In genomic region chr9:29523221-29523620, GRCm38 (mm10) we compare ENCODE assay signal across 16 mouse cellular contexts.
A peak's percentile ranks its signal among the peaks of the same experiment; 100 is the strongest.
DNase-seq lines count a peak whose midpoint lies in the region; ATAC-seq and TF ChIP-seq lines count a peak whose summit lies in the region.
"Had no signal": no experiment of that assay in that cellular context is flagged by ENCODE, and none has a peak within 500 bp of the region (broad histone marks: within the 10 kb centered on the region; RNA-seq: fewer than 3 reads in every experiment).

No protein-coding gene starts in this region.

- H3K27me3 ChIP-seq in midbrain, embryonic 13.5 days, result peaks cover 25% of the 10 kb centered on the region
- no peaks in the 10 kb centered on the region; the same call in 1 of the 2 replicates for H3K27me3 ChIP-seq in midbrain, embryonic 11.5 days (ENCODE audit: control insufficient read depth, insufficient read depth, low read length)
- no peaks in the 10 kb centered on the region for H3K27me3 ChIP-seq in hindbrain, embryonic 14.5 days (ENCODE audit: control insufficient read depth, insufficient read depth, low read length)
- no peaks in the 10 kb centered on the region for H3K27me3 ChIP-seq in neural tube, embryonic 15.5 days (replicated peaks)
- H3K27me3 ChIP-seq: liver, embryonic 13.5 days had no signal

- H3K27ac ChIP-seq in midbrain, embryonic 13.5 days, result peak overlapping the region; percentile 51
- H3K27ac ChIP-seq in midbrain, embryonic 11.5 days (ENCODE audit: low read depth, low read length), result no peak overlapping the region
- no peak overlapping the region for H3K27ac ChIP-seq in hindbrain, embryonic 14.5 days
- H3K27ac ChIP-seq in neural tube, embryonic 15.5 days (replicated peaks), result 0 out of 2 replicates have a peak overlapping the region, but pooled peaks have one; percentile 41
- H3K27ac ChIP-seq: gastrocnemius, adult 2 months; heart, adult 2 months; liver, embryonic 13.5 days had no signal

- no peaks in the 10 kb centered on the region for H3K36me3 ChIP-seq in midbrain, embryonic 13.5 days
- H3K36me3 ChIP-seq in midbrain, embryonic 11.5 days (ENCODE audit: control insufficient read depth, insufficient read depth, low read length), result no peaks in the 10 kb centered on the region
- H3K36me3 ChIP-seq in hindbrain, embryonic 14.5 days (replicated peaks; ENCODE audit: control insufficient read depth, insufficient read depth), result no peaks in the 10 kb centered on the region
- H3K36me3 ChIP-seq in neural tube, embryonic 15.5 days, result no peaks in the 10 kb centered on the region
- H3K36me3 ChIP-seq: liver, embryonic 13.5 days had no signal

- H3K4me2 ChIP-seq in midbrain, embryonic 13.5 days (replicated peaks), result no peak overlapping the region
- H3K4me2 ChIP-seq in midbrain, embryonic 11.5 days, result no peak overlapping the region
- H3K4me2 ChIP-seq in hindbrain, embryonic 14.5 days (replicated peaks), result no peak overlapping the region
- no peak overlapping the region for H3K4me2 ChIP-seq in neural tube, embryonic 15.5 days
- H3K4me2 ChIP-seq: liver, embryonic 13.5 days had no signal

- TF ChIP-seq CTCF in lung, adult 2 months (IDR thresholded peaks at IDR 0.05; ENCODE audit: insufficient read depth, low read length), result no peak

- no peak for DNase-seq in midbrain, embryonic 11.5 days (ENCODE audit: low spot score, missing footprints)
- peak; percentile 76 to 84 for DNase-seq in cerebellum, postnatal 10 days
- no peak for DNase-seq in hindbrain, embryonic 14.5 days (ENCODE audit: low spot score)
- DNase-seq in lung, adult 2 months, result no peak
- DNase-seq in heart, postnatal 4 days, result no peak
- DNase-seq in urinary bladder, postnatal 10 days (ENCODE audit: low spot score), result no peak
- DNase-seq: gastrocnemius, adult 2 months; heart, adult 2 months; heart, postnatal 10 days; kidney, postnatal 14 days; liver, embryonic 13.5 days; spleen, adult 18-20 months; thymus, postnatal 14 days had no signal

- H3K9ac ChIP-seq in midbrain, embryonic 13.5 days (replicated peaks), result no peak overlapping the region
- H3K9ac ChIP-seq in midbrain, embryonic 11.5 days (ENCODE audit: low read length), result no peak overlapping the region
- H3K9ac ChIP-seq in hindbrain, embryonic 14.5 days, result no peak overlapping the region
- H3K9ac ChIP-seq in neural tube, embryonic 15.5 days (replicated peaks), result no peak overlapping the region
- H3K9ac ChIP-seq: liver, embryonic 13.5 days had no signal

- 60% methylated on average over 3 of the region's 3 CpGs for WGBS in midbrain, embryonic 13.5 days
- WGBS in midbrain, embryonic 11.5 days, result 79% methylated on average over 3 of the region's 3 CpGs
- 30% methylated on average over 3 of the region's 3 CpGs for WGBS in hindbrain, embryonic 14.5 days
- WGBS in neural tube, embryonic 15.5 days, result 28% methylated on average over 3 of the region's 3 CpGs
- 51% methylated on average over 3 of the region's 3 CpGs for WGBS in lung, adult 2 months

- no peak overlapping the region for H3K4me3 ChIP-seq in midbrain, embryonic 13.5 days (replicated peaks)
- H3K4me3 ChIP-seq in midbrain, embryonic 11.5 days (ENCODE audit: low read depth, low read length), result no peak overlapping the region
- H3K4me3 ChIP-seq in hindbrain, embryonic 14.5 days (replicated peaks; ENCODE audit: low read length), result no peak overlapping the region
- H3K4me3 ChIP-seq in neural tube, embryonic 15.5 days (replicated peaks), result no peak overlapping the region
- H3K4me3 ChIP-seq in lung, adult 2 months (replicated peaks; ENCODE audit: extremely low read depth, low read depth, low read length), result no peak overlapping the region
- H3K4me3 ChIP-seq: gastrocnemius, adult 2 months; heart, adult 2 months; liver, embryonic 13.5 days had no signal

- peaks cover 15% of the 10 kb centered on the region for H3K4me1 ChIP-seq in midbrain, embryonic 13.5 days (replicated peaks)
- H3K4me1 ChIP-seq in midbrain, embryonic 11.5 days (ENCODE audit: control insufficient read depth, insufficient read depth, low read length), result 0 out of 2 replicates have a peak, but pooled peaks cover 2% of the 10 kb centered on the region
- H3K4me1 ChIP-seq in hindbrain, embryonic 14.5 days (replicated peaks; ENCODE audit: control insufficient read depth, insufficient read depth, low read length), result peaks cover 11% of the 10 kb centered on the region; the same call in 1 of the 2 replicates
- peaks cover 8% of the 10 kb centered on the region for H3K4me1 ChIP-seq in neural tube, embryonic 15.5 days
- no peaks in the 10 kb centered on the region for H3K4me1 ChIP-seq in lung, adult 2 months (ENCODE audit: control insufficient read depth, insufficient read depth, low read length)
- H3K4me1 ChIP-seq: liver, embryonic 13.5 days had no signal

- peak; percentile 82 for ATAC-seq in midbrain, embryonic 13.5 days
- ATAC-seq in midbrain, embryonic 11.5 days (ENCODE audit: low FRiP score), result no peak
- ATAC-seq in hindbrain, embryonic 14.5 days (ENCODE audit: low FRiP score), result peak; percentile 83
- ATAC-seq in neural tube, embryonic 15.5 days (ENCODE audit: low FRiP score), result peak; percentile 59; the same call in 1 of the 2 replicates
- ATAC-seq: intestine, embryonic 16.5 days had no signal

- H3K9me3 ChIP-seq in midbrain, embryonic 13.5 days, result no peaks in the 10 kb centered on the region
- H3K9me3 ChIP-seq in midbrain, embryonic 11.5 days (ENCODE audit: control insufficient read depth, low read length), result no peaks in the 10 kb centered on the region
- no peaks in the 10 kb centered on the region for H3K9me3 ChIP-seq in hindbrain, embryonic 14.5 days (ENCODE audit: control insufficient read depth, low read length)
- no peaks in the 10 kb centered on the region for H3K9me3 ChIP-seq in neural tube, embryonic 15.5 days (replicated peaks)

- TF ChIP-seq POLR2A in lung, adult 2 months (IDR thresholded peaks at IDR 0.05; ENCODE audit: borderline replicate concordance, extremely low read depth, low read depth, low read length), result no peak

Comparison
In these comparisons a context has a peak if more than half of its experiments do, and no peak if none do; other contexts are left out.
1. H3K27ac ChIP-seq: peak in midbrain, embryonic 13.5 days (single experiment) and neural tube, embryonic 15.5 days (single experiment); none in midbrain, embryonic 11.5 days (single experiment) and hindbrain, embryonic 14.5 days (single experiment).
2. DNase-seq: peak in cerebellum, postnatal 10 days (2 of 2); none in midbrain, embryonic 11.5 days (single experiment), hindbrain, embryonic 14.5 days (single experiment), lung, adult 2 months (single experiment), heart, postnatal 4 days (single experiment) and urinary bladder, postnatal 10 days (single experiment).